Mouse (Mus musculus) liver, adult 2 months (tissue): ENCODE measurements around the gene Wdr82.

Source experiments
- CTCF ChIP-seq: fragments of 200-500 bp; IDR thresholded peaks from 2 replicates; pipeline ENCODE4 v1.5.1; 2011; ENCODE audit warnings: low read depth, low read length, control low read depth
- POLR2A ChIP-seq: fragments of 200-500 bp; IDR thresholded peaks from 2 replicates; pipeline ENCODE4 v1.6.1; 2011; ENCODE audit warnings: low read length, control low read depth; ENCODE audit not compliant: insufficient read depth; ENCODE audit errors: extremely low read depth

DNA sequence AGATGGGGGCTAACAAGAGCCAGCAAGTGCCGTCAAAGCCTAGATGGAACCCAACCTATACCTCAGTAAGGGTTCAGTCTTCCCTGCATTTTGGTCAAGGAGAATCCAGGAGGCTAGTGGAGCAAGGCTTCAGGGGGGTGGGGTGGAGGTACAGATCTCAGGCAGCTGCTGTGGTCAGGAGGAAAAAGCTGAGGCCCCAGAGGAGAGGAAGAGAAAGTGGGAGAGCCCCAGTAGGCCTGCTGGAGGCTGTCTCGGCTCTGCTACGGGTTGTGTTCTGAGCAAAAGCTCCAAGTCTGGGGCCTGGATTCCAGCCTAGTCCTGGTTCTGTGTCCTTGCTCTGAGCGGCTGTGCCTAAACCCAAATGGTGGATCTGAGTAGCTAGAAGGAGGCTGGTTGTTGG, 52.3 kb downstream of the Wdr82 start:
- no peak for TF ChIP-seq POLR2A
- TF ChIP-seq CTCF, result no peak
